Mouse (Mus musculus) limb, embryonic 12.5 days (tissue): ENCODE results near the gene Olfr103. TPM values are rescaled to one million over a fixed set of nuclear protein-coding genes. Genes with fewer than 3 reads are reported as not detected.

Experiments
- ATAC-seq: fragments of 200-750 bp; cut with Nextera tagmentation; 2 replicates; pipeline ENCODE4 v1.8.0; 2017; ENCODE audit warnings: low read depth, moderate TSS enrichment; ENCODE audit not compliant: insufficient number of reproducible peaks, insufficient read depth, low FRiP score, low TSS enrichment
- H3K27ac ChIP-seq: fragments of 300-500 bp; sonication (generic); 2 replicates; pipeline ENCODE4 v1.5.1; 2016; ENCODE audit warnings: mild to moderate bottlenecking, moderate library complexity
- H3K27me3 ChIP-seq: fragments of 300-500 bp; sonication (generic); 2 replicates; pipeline ENCODE4 v1.6.1; 2016; ENCODE audit warnings: mild to moderate bottlenecking, moderate library complexity
- H3K36me3 ChIP-seq: fragments of 300-500 bp; sonication (generic); 2 replicates; pipeline ENCODE4 v1.6.1; 2016; ENCODE audit warnings: mild to moderate bottlenecking, moderate library complexity
- H3K4me1 ChIP-seq: fragments of 300-500 bp; sonication (generic); replicated peaks from 2 replicates; pipeline ENCODE4 v1.6.1; 2016
- H3K4me2 ChIP-seq: fragments of 300-500 bp; sonication (generic); 2 replicates; pipeline ENCODE4 v1.6.1; 2016; ENCODE audit warnings: mild to moderate bottlenecking, moderate library complexity
- H3K4me3 ChIP-seq: fragments of 300-500 bp; sonication (generic); replicated peaks from 2 replicates; pipeline ENCODE4 v1.5.1; 2016; ENCODE audit warnings: mild to moderate bottlenecking
- H3K9ac ChIP-seq: fragments of 300-500 bp; sonication (generic); replicated peaks from 2 replicates; pipeline ENCODE4 v1.6.1; 2016; ENCODE audit warnings: mild to moderate bottlenecking, moderate library complexity
- H3K9me3 ChIP-seq: fragments of 300-500 bp; sonication (generic); 2 replicates; pipeline ENCODE4 v1.6.1; 2016; ENCODE audit warnings: mild to moderate bottlenecking, moderate library complexity
- WGBS: fragments of 180-500 bp; shearing (Covaris S2); methylation state at CpG from one replicate; pipeline ENCODE4 v1.1.7; 2016; 5-methylcytosine and 5-hydroxymethylcytosine counted together
- polyA plus RNA-seq: library from polyadenylated mRNA; unstranded; fragments of >200 nt; fragmentation: Nextera tagmentation; extraction: Ambion mirVana; gene quantifications from 2 replicates; pipeline ENCODE4 v1.2.1, GENCODE M21; 2016

The Olfr103 gene
- polyA plus RNA-seq, result not detected in 2 replicates

- no peak for ATAC-seq
- H3K4me2 ChIP-seq, result no peak within 1 kb of the TSS
- no peak within 1 kb of the TSS for H3K9ac ChIP-seq
- no peaks in the 10 kb centered on the region for H3K36me3 ChIP-seq
- no peaks in the 10 kb centered on the region for H3K4me1 ChIP-seq
- 90% methylated on average over 2 of the region's 2 CpGs for whole genome bisulfite sequencing
- no peak within 1 kb of the TSS for H3K27ac ChIP-seq
- no peak within 1 kb of the TSS for H3K4me3 ChIP-seq
- 0 out of 2 replicates have a peak, but pooled peaks cover 6% of the 10 kb centered on the region for H3K9me3 ChIP-seq
- no peaks in the 10 kb centered on the region for H3K27me3 ChIP-seq
Observed at GRCm38 (mm10) chr17:37339598-37339997, at the start of gene Olfr103. Olfr103 (minus strand) TSS chr17:37339698.

- ATAC-seq, result no peak
- Histone ChIP-seq H3K9me3 (no peaks in the 10 kb centered on the region), H3K27ac (no peak within 1 kb of the TSS), H3K4me2 (no peak within 1 kb of the TSS), H3K4me1 (no peaks in the 10 kb centered on the region), H3K9ac (no peak within 1 kb of the TSS), H3K36me3 (no peaks in the 10 kb centered on the region), H3K4me3 (no peak within 1 kb of the TSS), H3K27me3 (no peaks in the 10 kb centered on the region)
Observed at GRCm38 (mm10) chr17:37378733-37379132, 39.2 kb upstream of the Olfr103 start, which contains the start of gene Olfr105-ps. Olfr105-ps (plus strand) TSS chr17:37379033.

- Histone ChIP-seq H3K4me1 (no peaks in the 10 kb centered on the region), H3K4me3 (no peak within 1 kb of the TSS), H3K27ac (no peak within 1 kb of the TSS), H3K4me2 (no peak within 1 kb of the TSS), H3K36me3 (no peaks in the 10 kb centered on the region), H3K27me3 (no peaks in the 10 kb centered on the region), H3K9me3 (no peaks in the 10 kb centered on the region), H3K9ac (no peak within 1 kb of the TSS)
- ATAC-seq, result no peak
Observed at GRCm38 (mm10) chr17:37359282-37359681, 19.8 kb upstream of the Olfr103 start, which contains the start of gene Olfr104-ps. Olfr104-ps (plus strand) TSS chr17:37359582.

- H3K27ac ChIP-seq, result no peak within 1 kb of the TSS
- no peak for ATAC-seq
- H3K4me3 ChIP-seq, result no peak within 1 kb of the TSS
- 0 out of 2 replicates have a peak, but pooled peaks cover 4% of the 10 kb centered on the region for H3K9me3 ChIP-seq
- no peaks in the 10 kb centered on the region for H3K4me1 ChIP-seq
- H3K4me2 ChIP-seq, result no peak within 1 kb of the TSS
- no peaks in the 10 kb centered on the region for H3K36me3 ChIP-seq
- H3K9ac ChIP-seq, result no peak within 1 kb of the TSS
- H3K27me3 ChIP-seq, result no peaks in the 10 kb centered on the region
Observed at GRCm38 (mm10) chr17:37316954-37317353, 22.5 kb downstream of the Olfr103 start, which contains the start of gene Olfr102. Olfr102 (minus strand) TSS chr17:37317054.

GRCm38 (mm10) chr17:37310146-37310699, 29.3 kb downstream of the Olfr103 start:
- no peaks in the 10 kb centered on the region for H3K9me3 ChIP-seq
- H3K4me1 ChIP-seq, result no peaks in the 10 kb centered on the region
- no peak overlapping the region for H3K27ac ChIP-seq
- no peaks in the 10 kb centered on the region for H3K36me3 ChIP-seq
- no peak overlapping the region for H3K4me2 ChIP-seq
- no peak overlapping the region for H3K4me3 ChIP-seq
- H3K9ac ChIP-seq, result no peak overlapping the region
- no peak for ATAC-seq
- WGBS, result 37% methylated on average over 2 of the region's 2 CpGs
- H3K27me3 ChIP-seq, result no peaks in the 10 kb centered on the region

- no peak overlapping the region for H3K27ac ChIP-seq
- H3K4me3 ChIP-seq, result no peak overlapping the region
- H3K4me2 ChIP-seq, result no peak overlapping the region
- 34% methylated on average over 4 of the region's 4 CpGs for WGBS
- no peaks in the 10 kb centered on the region for H3K27me3 ChIP-seq
- no peak for ATAC-seq
- no peaks in the 10 kb centered on the region for H3K9me3 ChIP-seq
- H3K4me1 ChIP-seq, result no peaks in the 10 kb centered on the region
- H3K36me3 ChIP-seq, result no peaks in the 10 kb centered on the region
- no peak overlapping the region for H3K9ac ChIP-seq
Observed at GRCm38 (mm10) chr17:37308483-37308882, 31.0 kb downstream of the Olfr103 start.

- no peaks in the 10 kb centered on the region for H3K4me1 ChIP-seq
- ATAC-seq, result no peak
- no peaks in the 10 kb centered on the region for H3K27me3 ChIP-seq
- no peaks in the 10 kb centered on the region for H3K36me3 ChIP-seq
- 82% methylated on average over 4 of the region's 4 CpGs for WGBS
- H3K4me2 ChIP-seq, result no peak within 1 kb of the TSS
- no peaks in the 10 kb centered on the region for H3K9me3 ChIP-seq
- H3K9ac ChIP-seq, result no peak within 1 kb of the TSS
- no peak within 1 kb of the TSS for H3K27ac ChIP-seq
- no peak within 1 kb of the TSS for H3K4me3 ChIP-seq
Observed at GRCm38 (mm10) chr17:37304213-37304612, 35.3 kb downstream of the Olfr103 start, which contains the start of gene Olfr101. Olfr101 (minus strand) TSS chr17:37304313.

Other genes with a start within 250 kb of the Olfr103 start
- not detected in 2 replicates for gene Olfr91, start 241.4 kb downstream of the Olfr103 start, polyA plus RNA-seq
- gene Olfr92, start 219.6 kb downstream of the Olfr103 start, polyA plus RNA-seq, result not detected in 2 replicates
- not detected in 2 replicates for gene Olfr93, start 178.2 kb downstream of the Olfr103 start, polyA plus RNA-seq
- not detected in 2 replicates for gene Ubd, start 145.8 kb downstream of the Olfr103 start, polyA plus RNA-seq
- gene Olfr94, start 138.7 kb downstream of the Olfr103 start, polyA plus RNA-seq, result not detected in 2 replicates
- not detected in 2 replicates for gene Olfr95, start 126.6 kb downstream of the Olfr103 start, polyA plus RNA-seq
- gene Olfr96, start 119.6 kb downstream of the Olfr103 start, polyA plus RNA-seq, result not detected in 2 replicates
- gene Olfr97, start 102.4 kb downstream of the Olfr103 start, polyA plus RNA-seq, result not detected in 2 replicates
- gene Olfr98, start 75.9 kb downstream of the Olfr103 start, polyA plus RNA-seq, result not detected in 2 replicates
- 1.6 and 1.8 TPM in 2 replicates for gene H2-M3, start 69.5 kb downstream of the Olfr103 start, polyA plus RNA-seq
- gene Olfr99, start 56.2 kb downstream of the Olfr103 start, polyA plus RNA-seq, result not detected in 2 replicates
- gene Olfr101, start 35.4 kb downstream of the Olfr103 start, polyA plus RNA-seq, result not detected in 2 replicates
- gene Olfr102, start 22.6 kb downstream of the Olfr103 start, polyA plus RNA-seq, result not detected in 2 replicates
- gene Olfr104-ps, start 19.9 kb upstream of the Olfr103 start, polyA plus RNA-seq, result not detected in 2 replicates
- not detected in 2 replicates for gene Olfr105-ps, start 39.3 kb upstream of the Olfr103 start, polyA plus RNA-seq
- not detected in 2 replicates for gene Olfr106-ps, start 50.7 kb upstream of the Olfr103 start, polyA plus RNA-seq
- gene Olfr107, start 59.5 kb upstream of the Olfr103 start, polyA plus RNA-seq, result not detected in 2 replicates
- not detected in 2 replicates for gene Olfr108, start 105.8 kb upstream of the Olfr103 start, polyA plus RNA-seq
- gene Olfr109, start 119.2 kb upstream of the Olfr103 start, polyA plus RNA-seq, result not detected in 2 replicates
- not detected in 2 replicates for gene H2-M2, start 143.9 kb upstream of the Olfr103 start, polyA plus RNA-seq
- gene Olfr110, start 152.8 kb upstream of the Olfr103 start, polyA plus RNA-seq, result not detected in 2 replicates
- not detected in 2 replicates for gene Olfr111, start 168.3 kb upstream of the Olfr103 start, polyA plus RNA-seq
- gene Olfr112, start 229.8 kb upstream of the Olfr103 start, polyA plus RNA-seq, result not detected in 2 replicates
- not detected in 2 replicates for gene Olfr113, start 238.0 kb upstream of the Olfr103 start, polyA plus RNA-seq